Mouse (Mus musculus) forebrain, embryonic 16.5 days (tissue): ENCODE data around the gene 1700017N19Rik. TPM values are rescaled to one million over a fixed set of nuclear protein-coding genes. Genes with fewer than 3 reads are reported as not detected.
A peak's percentile ranks its signal among the peaks of the same experiment; 100 is the strongest.
"Not testable (repeated sequence)": the region's sequence is repeated elsewhere in the genome, so short reads cannot be mapped to it uniquely, and the experiment has no call there.

ENCODE experiments used
- ATAC-seq: fragments of 200-750 bp; cut with Nextera tagmentation; 2 replicates; pipeline ENCODE4 v1.8.0; 2017; ENCODE audit warnings: mild to moderate bottlenecking, moderate library complexity
- H3K27ac ChIP-seq: fragments of 300-500 bp; sonication (generic); 2 replicates; pipeline ENCODE4 v1.5.1; 2014; ENCODE audit warnings: low read length, control low read depth
- H3K27me3 ChIP-seq: fragments of 300-500 bp; sonication (generic); replicated peaks from 2 replicates; pipeline ENCODE4 v1.6.1; 2014; ENCODE audit warnings: low read length; ENCODE audit not compliant: control insufficient read depth, insufficient read depth
- H3K36me3 ChIP-seq: fragments of 300-500 bp; sonication (generic); 2 replicates; pipeline ENCODE4 v1.6.1; 2014; ENCODE audit not compliant: control insufficient read depth, insufficient read depth
- H3K4me1 ChIP-seq: fragments of 300-500 bp; sonication (generic); replicated peaks from 2 replicates; pipeline ENCODE4 v1.6.1; 2014; ENCODE audit warnings: low read length; ENCODE audit not compliant: control insufficient read depth, insufficient read depth
- H3K4me2 ChIP-seq: fragments of 300-500 bp; sonication (generic); 2 replicates; pipeline ENCODE4 v1.6.1; 2014; ENCODE audit warnings: mild to moderate bottlenecking, low read length, control low read depth
- H3K4me3 ChIP-seq: fragments of 300-500 bp; sonication (generic); replicated peaks from 2 replicates; pipeline ENCODE4 v1.5.1; 2014; ENCODE audit warnings: mild to moderate bottlenecking, low read length, control low read depth
- H3K9ac ChIP-seq: fragments of 300-500 bp; sonication (generic); replicated peaks from 2 replicates; pipeline ENCODE4 v1.6.1; 2014; ENCODE audit warnings: low read depth, low read length, control low read depth
- H3K9me3 ChIP-seq: fragments of 300-500 bp; sonication (generic); 2 replicates; pipeline ENCODE4 v1.6.1; 2016; ENCODE audit warnings: low read length; ENCODE audit not compliant: control insufficient read depth
- WGBS: fragments of 180-500 bp; shearing (Covaris S2); extraction: QIAGEN DNeasy Blood & Tissue Kit; methylation state at CpG from one replicate; pipeline ENCODE4 v1.1.7; 2014; 5-methylcytosine and 5-hydroxymethylcytosine counted together
- polyA plus RNA-seq: library from polyadenylated mRNA; unstranded; fragments of >200 nt; fragmentation: Nextera tagmentation; extraction: Ambion mirVana; gene quantifications from 2 replicates; pipeline ENCODE4 v1.2.1, GENCODE M21; 2015

1700017N19Rik gene
- not detected in 2 replicates for polyA plus RNA-seq

- H3K4me1 ChIP-seq: peaks cover 6% of the 10 kb centered on the region
- H3K27ac ChIP-seq: no peak within 1 kb of the TSS
- no peaks in the 10 kb centered on the region for H3K9me3 ChIP-seq
- 92% methylated on average over 1 of the region's 1 CpGs for WGBS
- ATAC-seq: no peak
- no peak within 1 kb of the TSS for H3K9ac ChIP-seq
- peak within 1 kb of the TSS; percentile 78 for H3K4me2 ChIP-seq
- no peaks in the 10 kb centered on the region for H3K36me3 ChIP-seq
- peak within 1 kb of the TSS; percentile 95 for H3K4me3 ChIP-seq
- no peaks in the 10 kb centered on the region for H3K27me3 ChIP-seq
These were observed at the start of gene 1700017N19Rik, which contains the start of gene 4930430F08Rik for GRCm38 (mm10) chr10:100590323-100590722. Gene 1700017N19Rik, plus strand, starts transcription at chr10:100590484. Gene 4930430F08Rik, minus strand, starts transcription at chr10:100590423.

DNA sequence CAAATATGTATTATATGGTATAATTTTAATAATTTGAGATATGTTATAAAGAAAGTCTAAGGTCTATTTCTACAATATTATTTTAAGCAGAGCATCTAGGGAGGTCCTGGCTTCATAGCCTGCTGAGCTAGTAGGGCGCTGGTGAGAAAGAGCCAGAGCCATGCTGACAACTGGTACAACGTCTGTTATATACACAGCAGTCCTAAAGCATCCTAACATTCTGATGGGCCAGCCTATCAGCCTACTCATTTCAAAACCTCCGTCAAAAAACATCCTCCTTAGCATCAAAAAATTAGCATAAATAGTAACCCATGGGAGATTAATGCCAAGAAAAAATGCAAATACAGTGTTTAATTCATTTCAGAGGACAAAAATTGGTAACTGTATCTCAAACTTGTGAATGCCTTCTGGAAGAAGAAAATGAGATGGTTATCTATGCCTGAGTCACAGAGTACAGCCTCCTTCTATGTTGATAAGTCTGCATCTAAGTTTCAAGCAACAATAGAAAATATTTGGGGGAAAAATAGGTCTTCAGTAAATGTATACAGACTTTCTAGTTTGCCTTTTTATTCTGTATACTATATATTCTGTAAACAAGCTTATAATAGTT, 33.6 kb upstream of the 1700017N19Rik start:
- H3K4me2 ChIP-seq: no peak overlapping the region
- WGBS: 59% methylated on average over 3 of the region's 3 CpGs
- H3K9me3 ChIP-seq: no peaks in the 10 kb centered on the region
- no peak overlapping the region for H3K27ac ChIP-seq
- peak; percentile 92 for ATAC-seq
- no peak overlapping the region for H3K9ac ChIP-seq
- no peaks in the 10 kb centered on the region for H3K27me3 ChIP-seq
- H3K36me3 ChIP-seq: no peaks in the 10 kb centered on the region
- no peaks in the 10 kb centered on the region for H3K4me1 ChIP-seq
- no peak overlapping the region for H3K4me3 ChIP-seq

- not testable (repeated sequence) for H3K9ac ChIP-seq, ATAC-seq, H3K4me2 ChIP-seq, H3K4me3 ChIP-seq, H3K36me3 ChIP-seq, H3K9me3 ChIP-seq, H3K4me1 ChIP-seq, H3K27me3 ChIP-seq, H3K27ac ChIP-seq
- WGBS: 92% methylated on average over 3 of the region's 3 CpGs
These were observed 29.9 kb upstream of the 1700017N19Rik start for GRCm38 (mm10) chr10:100560194-100560883.

- Histone ChIP-seq H3K9ac (no peak overlapping the region), H3K27me3 (no peaks in the 10 kb centered on the region), H3K36me3 (0 out of 2 replicates have a peak, but pooled peaks cover 4% of the 10 kb centered on the region), H3K4me2 (no peak overlapping the region), H3K4me3 (no peak overlapping the region), H3K9me3 (no peaks in the 10 kb centered on the region), H3K4me1 (no peaks in the 10 kb centered on the region), H3K27ac (no peak overlapping the region)
- ATAC-seq: no peak
- 95% methylated on average over 3 of the region's 3 CpGs for WGBS
These were observed 26.2 kb upstream of the 1700017N19Rik start for GRCm38 (mm10) chr10:100564112-100564511.

- Histone ChIP-seq H3K4me2 (no peak overlapping the region), H3K36me3 (peaks cover 25% of the 10 kb centered on the region; the same call in 1 of the 2 replicates), H3K9ac (no peak overlapping the region), H3K9me3 (no peaks in the 10 kb centered on the region), H3K4me3 (no peak overlapping the region), H3K27ac (no peak overlapping the region), H3K4me1 (no peaks in the 10 kb centered on the region), H3K27me3 (no peaks in the 10 kb centered on the region)
- no peak for ATAC-seq
- 94% methylated on average over 3 of the region's 3 CpGs for WGBS
These were observed 18.6 kb upstream of the 1700017N19Rik start for GRCm38 (mm10) chr10:100571707-100572106.

- H3K9ac ChIP-seq: no peak overlapping the region
- no peak overlapping the region for H3K27ac ChIP-seq
- ATAC-seq: no peak
- peaks cover 23% of the 10 kb centered on the region; the same call in 1 of the 2 replicates for H3K36me3 ChIP-seq
- H3K4me1 ChIP-seq: no peaks in the 10 kb centered on the region
- H3K4me2 ChIP-seq: no peak overlapping the region
- no peaks in the 10 kb centered on the region for H3K27me3 ChIP-seq
- no peaks in the 10 kb centered on the region for H3K9me3 ChIP-seq
- WGBS: 94% methylated on average over 7 of the region's 7 CpGs
- H3K4me3 ChIP-seq: no peak overlapping the region
These were observed 15.7 kb upstream of the 1700017N19Rik start for GRCm38 (mm10) chr10:100574505-100575149.

DNA sequence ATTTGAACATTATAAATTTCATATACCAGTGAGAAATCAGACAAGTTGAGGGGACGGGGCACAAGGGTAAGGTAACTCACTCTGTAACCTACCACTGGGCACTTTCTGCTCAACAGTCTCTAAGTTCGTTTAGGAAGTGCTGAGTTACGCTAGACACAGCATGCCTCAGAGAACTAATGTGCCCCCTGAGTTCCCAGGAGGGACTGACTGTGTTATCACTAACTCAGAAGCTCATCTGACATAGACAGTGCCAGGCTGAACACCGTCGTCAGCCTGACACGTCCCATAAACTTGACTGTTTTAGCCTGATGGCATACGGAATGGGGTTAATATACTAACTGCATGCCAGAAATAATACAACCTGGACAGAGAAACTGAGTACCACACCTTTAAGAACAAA, 15.0 kb upstream of the 1700017N19Rik start:
- no peaks in the 10 kb centered on the region for H3K9me3 ChIP-seq
- no peak overlapping the region for H3K27ac ChIP-seq
- 94% methylated on average over 7 of the region's 7 CpGs for WGBS
- H3K27me3 ChIP-seq: no peaks in the 10 kb centered on the region
- ATAC-seq: no peak
- no peak overlapping the region for H3K9ac ChIP-seq
- no peak overlapping the region for H3K4me3 ChIP-seq
- no peaks in the 10 kb centered on the region for H3K4me1 ChIP-seq
- H3K36me3 ChIP-seq: peaks cover 23% of the 10 kb centered on the region; the same call in 1 of the 2 replicates
- no peak overlapping the region for H3K4me2 ChIP-seq

DNA sequence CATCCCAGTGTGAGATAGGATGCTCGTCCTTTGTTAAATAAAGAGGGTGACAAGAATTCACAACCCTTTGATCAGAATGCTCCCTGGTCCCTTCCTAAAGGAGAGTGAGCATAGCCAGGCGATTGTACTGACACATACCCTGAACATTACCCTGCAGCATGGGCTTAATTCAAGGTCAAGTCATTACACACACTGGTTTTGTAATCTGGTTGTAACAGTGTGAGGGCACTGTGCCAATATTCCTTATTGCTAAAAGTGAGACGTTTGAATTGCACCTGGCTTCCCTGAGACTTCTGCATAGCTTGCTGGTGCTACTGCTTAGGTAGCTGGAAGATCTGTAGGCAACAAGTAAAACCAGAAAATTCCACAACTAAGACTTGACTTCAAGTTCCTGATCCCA, 6.1 kb upstream of the 1700017N19Rik start:
- 88% methylated on average over 3 of the region's 3 CpGs for WGBS
- Histone ChIP-seq H3K4me3 (no peak overlapping the region), H3K4me1 (peaks cover 6% of the 10 kb centered on the region)

DNA sequence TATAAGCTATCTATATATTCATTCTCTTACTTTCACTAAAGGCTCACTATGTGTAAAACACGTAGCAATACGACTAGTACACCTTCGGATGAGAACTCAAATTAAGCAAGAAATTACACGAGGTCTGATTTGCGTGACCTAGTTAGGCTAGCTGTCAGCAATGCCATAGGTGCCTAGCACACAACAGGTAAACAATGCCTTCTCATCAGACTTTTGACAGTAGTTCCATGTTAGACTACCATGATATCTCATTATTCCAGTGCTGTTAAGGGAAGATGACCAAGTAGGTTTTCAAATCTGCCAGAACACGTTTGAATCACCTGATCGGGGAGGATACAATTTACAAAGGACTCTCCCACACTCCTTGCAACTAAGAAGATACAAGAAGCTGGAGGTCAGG, 1.8 kb upstream of the 1700017N19Rik start:
- Histone ChIP-seq H3K9me3 (no peaks in the 10 kb centered on the region), H3K27me3 (no peaks in the 10 kb centered on the region), H3K9ac (peak overlapping the region; percentile 89), H3K36me3 (no peaks in the 10 kb centered on the region), H3K4me2 (peak overlapping the region; percentile 78), H3K4me3 (peak overlapping the region; percentile 95), H3K4me1 (peaks cover 6% of the 10 kb centered on the region), H3K27ac (peak overlapping the region; percentile 76)
- no peak for ATAC-seq
- 39% methylated on average over 7 of the region's 7 CpGs for WGBS

More for the DNA sequence above, 6.1 kb upstream of the 1700017N19Rik start:
- Histone ChIP-seq H3K27me3 (no peaks in the 10 kb centered on the region), H3K4me2 (no peak overlapping the region), H3K9me3 (no peaks in the 10 kb centered on the region), H3K9ac (no peak overlapping the region), H3K27ac (no peak overlapping the region), H3K36me3 (no peaks in the 10 kb centered on the region)
- no peak for ATAC-seq
